Mouse (Mus musculus) midbrain, embryonic 12.5 days (tissue): Measurements from ENCODE around the gene Sapcd2. TPM values are rescaled to one million over a fixed set of nuclear protein-coding genes. Genes with fewer than 3 reads are reported as not detected.

Experiments
- polyA plus RNA-seq: library from polyadenylated mRNA; unstranded; fragments of >200 nt; fragmentation: Nextera tagmentation; extraction: Ambion mirVana; gene quantifications from 2 replicates; pipeline ENCODE4 v1.2.1, GENCODE M21; 2016

Sapcd2 gene
- polyA plus RNA-seq, 1 experiment from 2014 or later: 52.3 TPM

Other genes with a start within 250 kb of the Sapcd2 start
- gene Nrarp, start 191.6 kb upstream of the Sapcd2 start, polyA plus RNA-seq: 91.2 and 92.1 TPM in 2 replicates
- gene Tor4a, start 175.4 kb upstream of the Sapcd2 start, polyA plus RNA-seq: 1.4 and 1.6 TPM in 2 replicates
- gene Nelfb, start 160.8 kb upstream of the Sapcd2 start, polyA plus RNA-seq: 118 and 123 TPM in 2 replicates
- gene Stpg3, start 157.7 kb upstream of the Sapcd2 start, polyA plus RNA-seq: not detected in 2 replicates
- gene Fam166a, start 153.6 kb upstream of the Sapcd2 start, polyA plus RNA-seq: 0.21 and 1.6 TPM in 2 replicates
- 460 and 476 TPM in 2 replicates for gene Tubb4b, start 147.6 kb upstream of the Sapcd2 start, polyA plus RNA-seq
- gene Slc34a3, start 138.0 kb upstream of the Sapcd2 start, polyA plus RNA-seq: not detected in 2 replicates
- not detected in 2 replicates for gene Rnf224, start 135.5 kb upstream of the Sapcd2 start, polyA plus RNA-seq
- gene Rnf208, start 130.1 kb upstream of the Sapcd2 start, polyA plus RNA-seq: 31.9 and 35.3 TPM in 2 replicates
- gene Cysrt1, start 129.9 kb upstream of the Sapcd2 start, polyA plus RNA-seq: not detected in 2 replicates
- gene AL732309.1, start 125.5 kb upstream of the Sapcd2 start, polyA plus RNA-seq: 5.1 and 5.2 TPM in 2 replicates
- 20.6 and 23.6 TPM in 2 replicates for gene Tmem203, start 116.9 kb upstream of the Sapcd2 start, polyA plus RNA-seq
- 10.1 and 10.2 TPM in 2 replicates for gene Tprn, start 109.7 kb upstream of the Sapcd2 start, polyA plus RNA-seq
- gene Ssna1, start 99.9 kb upstream of the Sapcd2 start, polyA plus RNA-seq: 210 and 216 TPM in 2 replicates
- 143 and 144 TPM in 2 replicates for gene Anapc2, start 99.8 kb upstream of the Sapcd2 start, polyA plus RNA-seq
- not detected in 2 replicates for gene Tmem210, start 84.2 kb upstream of the Sapcd2 start, polyA plus RNA-seq
- not detected in 2 replicates for gene Lrrc26, start 82.4 kb upstream of the Sapcd2 start, polyA plus RNA-seq
- gene Grin1, start 53.1 kb upstream of the Sapcd2 start, polyA plus RNA-seq: 6.1 and 8.2 TPM in 2 replicates
- 72.2 and 72.9 TPM in 2 replicates for gene Man1b1, start 40.0 kb upstream of the Sapcd2 start, polyA plus RNA-seq
- 19.5 and 20.5 TPM in 2 replicates for gene Dpp7, start 16.0 kb upstream of the Sapcd2 start, polyA plus RNA-seq
- 2.9 and 7.4 TPM in 2 replicates for gene Uap1l1, start 6.6 kb upstream of the Sapcd2 start, polyA plus RNA-seq
- gene Entpd2, start 23.6 kb downstream of the Sapcd2 start, polyA plus RNA-seq: 0.20 TPM in 2 replicates
- 216 and 221 TPM in 2 replicates for gene Npdc1, start 27.0 kb downstream of the Sapcd2 start, polyA plus RNA-seq
- 0.09 TPM in 1 of 2 replicates, not detected in the other for gene Fut7, start 50.9 kb downstream of the Sapcd2 start, polyA plus RNA-seq
- gene Abca2, start 56.4 kb downstream of the Sapcd2 start, polyA plus RNA-seq: 9.4 and 10.3 TPM in 2 replicates
- 2.5 and 2.9 TPM in 2 replicates for gene Clic3, start 84.5 kb downstream of the Sapcd2 start, polyA plus RNA-seq
- 42.9 and 48.6 TPM in 2 replicates for gene Paxx, start 88.8 kb downstream of the Sapcd2 start, polyA plus RNA-seq
- gene Ptgds, start 97.7 kb downstream of the Sapcd2 start, polyA plus RNA-seq: 1.5 and 1.8 TPM in 2 replicates
- gene Lcn12, start 121.6 kb downstream of the Sapcd2 start, polyA plus RNA-seq: not detected in 2 replicates
- gene Fbxw5, start 128.4 kb downstream of the Sapcd2 start, polyA plus RNA-seq: 104 and 112 TPM in 2 replicates
- 5.1 and 5.3 TPM in 2 replicates for gene C8g, start 129.4 kb downstream of the Sapcd2 start, polyA plus RNA-seq
- gene Traf2, start 174.6 kb downstream of the Sapcd2 start, polyA plus RNA-seq: 32.3 and 32.4 TPM in 2 replicates
- gene Edf1, start 185.5 kb downstream of the Sapcd2 start, polyA plus RNA-seq: 362 and 366 TPM in 2 replicates
- gene Mamdc4, start 202.5 kb downstream of the Sapcd2 start, polyA plus RNA-seq: 5.1 and 7.2 TPM in 2 replicates
- 166 and 173 TPM in 2 replicates for gene Phpt1, start 202.9 kb downstream of the Sapcd2 start, polyA plus RNA-seq
- gene Ajm1, start 209.4 kb downstream of the Sapcd2 start, polyA plus RNA-seq: 1.8 and 1.9 TPM in 2 replicates
- gene Rabl6, start 236.2 kb downstream of the Sapcd2 start, polyA plus RNA-seq: 69.3 and 71.0 TPM in 2 replicates
- 0.20 and 0.36 TPM in 2 replicates for gene Ccdc183, start 245.4 kb downstream of the Sapcd2 start, polyA plus RNA-seq
- gene Tmem141, start 249.7 kb downstream of the Sapcd2 start, polyA plus RNA-seq: 15.4 and 20.7 TPM in 2 replicates